Mouse (Mus musculus) ovary, postnatal 10 days (tissue): ENCODE results near the gene Prkd1.
A peak's percentile ranks its signal among the peaks of the same experiment; 100 is the strongest.
"Not testable (repeated sequence)": the region's sequence is repeated elsewhere in the genome, so short reads cannot be mapped to it uniquely, and the experiment has no call there.

Source experiments
- DNase-seq: peaks from one replicate; pipeline ENCODE4 v3.0.0; 2022; ENCODE audit warnings: low spot score

The Prkd1 gene

GRCm38 (mm10) chr12:50648671-50649541, at the start of gene Prkd1:
TSS of gene Prkd1 (minus strand) at chr12:50649098.
- DNase-seq: peak; percentile 50

- DNase-seq: no peak
These were observed 48.6 kb upstream of the Prkd1 start for GRCm38 (mm10) chr12:50697492-50697891.

GRCm38 (mm10) chr12:50648176-50648670, 675 bp downstream of the Prkd1 start:
- DNase-seq: peak; percentile 13

GRCm38 (mm10) chr12:50646857-50647256, 2.0 kb downstream of the Prkd1 start:
- no peak for DNase-seq

GRCm38 (mm10) chr12:50642671-50643070, 6.2 kb downstream of the Prkd1 start:
- DNase-seq: no peak

GRCm38 (mm10) chr12:50640171-50640570, 8.7 kb downstream of the Prkd1 start:
- DNase-seq: no peak

- DNase-seq: no peak
These were observed 14.5 kb downstream of the Prkd1 start for GRCm38 (mm10) chr12:50634436-50634835.

- DNase-seq: not testable (repeated sequence)
These were observed 22.8 kb downstream of the Prkd1 start for GRCm38 (mm10) chr12:50626100-50626499.

- no peak for DNase-seq
These were observed 24.7 kb downstream of the Prkd1 start for GRCm38 (mm10) chr12:50624175-50624574.

- DNase-seq: no peak
These were observed 33.0 kb downstream of the Prkd1 start for GRCm38 (mm10) chr12:50615852-50616251.

- DNase-seq: no peak
These were observed 34.6 kb downstream of the Prkd1 start for GRCm38 (mm10) chr12:50614341-50614740.

- DNase-seq: no peak
These were observed 42.0 kb downstream of the Prkd1 start for GRCm38 (mm10) chr12:50606703-50607500.

- no peak for DNase-seq
These were observed 49.5 kb downstream of the Prkd1 start for GRCm38 (mm10) chr12:50599370-50599769.

- DNase-seq: no peak
These were observed 50.6 kb downstream of the Prkd1 start for GRCm38 (mm10) chr12:50598053-50598988.

GRCm38 (mm10) chr12:50597467-50597866, 51.4 kb downstream of the Prkd1 start:
- no peak for DNase-seq

GRCm38 (mm10) chr12:50595777-50596176, 53.1 kb downstream of the Prkd1 start:
- no peak for DNase-seq

GRCm38 (mm10) chr12:50594506-50594905, 54.4 kb downstream of the Prkd1 start:
- no peak for DNase-seq

GRCm38 (mm10) chr12:50593481-50593880, 55.4 kb downstream of the Prkd1 start:
- no peak for DNase-seq

GRCm38 (mm10) chr12:50588137-50588761, 60.6 kb downstream of the Prkd1 start:
- no peak for DNase-seq

- no peak for DNase-seq
These were observed 83.7 kb downstream of the Prkd1 start for GRCm38 (mm10) chr12:50565198-50565597.

GRCm38 (mm10) chr12:50560536-50560935, 88.4 kb downstream of the Prkd1 start:
- no peak for DNase-seq
